Mouse (Mus musculus): Measurements from ENCODE around the gene Synrg. TPM values are rescaled to one million over a fixed set of nuclear protein-coding genes. Genes with fewer than 3 reads are reported as not detected.
A peak's percentile ranks its signal among the peaks of the same experiment; 100 is the strongest.

The Synrg gene
- polyA plus RNA-seq, 1 experiment from 2014 or later, result 29.7 TPM

DNA sequence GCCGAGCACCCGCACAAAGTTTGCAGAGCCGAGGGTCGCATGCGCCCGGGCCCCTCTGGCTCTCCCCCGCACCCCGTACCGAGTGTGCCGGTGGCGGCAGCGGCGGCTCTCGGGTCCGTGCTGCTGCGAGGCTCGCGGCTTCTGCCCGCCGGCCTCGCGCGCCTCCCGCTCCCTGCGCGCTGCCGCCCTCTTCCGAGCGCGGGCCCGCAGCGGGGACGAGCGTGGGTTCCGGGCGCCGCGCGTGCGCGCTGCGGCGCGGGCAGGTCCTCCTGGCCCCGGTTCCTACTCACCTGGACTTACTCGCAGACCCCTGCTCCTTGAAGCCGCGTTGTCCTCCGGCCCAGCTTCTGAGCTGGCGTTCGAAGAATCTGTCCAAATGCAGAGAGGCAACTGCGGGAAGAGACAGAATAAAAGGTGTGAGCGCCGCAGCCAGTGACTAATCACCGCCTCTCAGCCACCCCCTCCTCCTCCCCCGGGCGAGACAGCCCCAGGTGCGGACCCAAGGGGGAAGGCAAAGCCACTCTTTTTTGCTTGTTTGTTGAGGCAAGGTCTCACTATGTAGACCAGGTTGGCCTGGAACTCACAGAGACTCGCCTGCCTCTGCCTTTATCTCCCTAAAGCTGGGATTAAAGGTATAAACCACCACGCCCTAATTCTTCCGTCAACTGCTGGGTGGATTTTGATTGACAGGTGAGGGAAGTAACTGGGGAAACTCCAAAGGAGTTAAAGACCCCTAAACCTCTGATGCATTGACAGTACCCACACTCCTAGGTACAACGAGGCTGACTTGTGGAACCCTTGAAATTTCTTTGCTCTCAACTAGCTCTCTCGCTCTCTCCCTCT is 104.2 kb downstream of the Synrg start:
- Histone ChIP-seq H3K9ac (replicated peaks) (peak overlapping the region; percentile 59), H3K9me3 (no peaks in the 10 kb centered on the region), H3K27ac (replicated peaks) (no peak overlapping the region), H3K4me2 (replicated peaks) (peak overlapping the region; percentile 90), H3K4me3 (peak overlapping the region; percentile 70), H3K4me1 (peaks cover 24% of the 10 kb centered on the region; the same call in 1 of the 2 replicates), H3K27me3 (peaks cover 55% of the 10 kb centered on the region), H3K36me3 (no peaks in the 10 kb centered on the region)
- peak; percentile 62 for ATAC-seq (ENCODE audit: low FRiP score, low read depth)
- WGBS, result 2% methylated on average over 62 of the region's 63 CpGs

DNA sequence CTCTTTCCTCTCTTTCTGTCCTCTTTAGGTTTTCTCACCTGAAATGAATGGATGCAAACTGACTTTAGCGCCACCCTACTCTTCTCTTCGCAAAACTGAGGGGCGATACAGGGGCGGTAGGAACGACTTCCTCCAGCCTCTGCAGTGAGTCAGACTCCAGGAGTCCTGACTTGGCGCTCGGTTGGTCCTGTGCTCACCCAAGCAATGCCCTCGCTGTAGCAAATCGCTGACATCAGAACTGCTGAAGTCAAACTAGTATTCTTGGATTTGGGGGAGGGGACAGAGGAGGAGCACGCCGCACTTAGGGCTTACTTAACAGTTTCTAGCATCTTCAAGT is 104.8 kb downstream of the Synrg start, which contains the start of gene Dusp14:
Dusp14 (minus strand) TSS at position 228 of the 337 bp plus-strand sequence.
- no peaks in the 10 kb centered on the region for H3K36me3 ChIP-seq
- peak within 1 kb of the TSS; percentile 70 for H3K4me3 ChIP-seq
- WGBS, result 17% methylated on average over 11 of the region's 11 CpGs
- peaks cover 24% of the 10 kb centered on the region; the same call in 1 of the 2 replicates for H3K4me1 ChIP-seq
- H3K27me3 ChIP-seq, result peaks cover 55% of the 10 kb centered on the region
- no peak for ATAC-seq (ENCODE audit: low FRiP score, low read depth)
- no peak within 1 kb of the TSS for H3K27ac ChIP-seq (replicated peaks)
- peak within 1 kb of the TSS; percentile 90 for H3K4me2 ChIP-seq (replicated peaks)
- H3K9ac ChIP-seq (replicated peaks), result peak within 1 kb of the TSS; percentile 59
- no peaks in the 10 kb centered on the region for H3K9me3 ChIP-seq

GRCm38 (mm10) chr11:84072904-84073651 is 108.8 kb downstream of the Synrg start:
- ATAC-seq (ENCODE audit: low FRiP score, low read depth), result no peak
- 0 out of 2 replicates have a peak, but pooled peaks cover 6% of the 10 kb centered on the region for H3K4me1 ChIP-seq
- 60% methylated on average over 9 of the region's 9 CpGs for WGBS
- peaks cover 32% of the 10 kb centered on the region for H3K27me3 ChIP-seq
- no peak overlapping the region; the same call in 1 of the 2 replicates for H3K9ac ChIP-seq (replicated peaks)
- H3K4me2 ChIP-seq (replicated peaks), result no peak overlapping the region
- no peak overlapping the region for H3K4me3 ChIP-seq
- no peak overlapping the region for H3K27ac ChIP-seq (replicated peaks)
- no peaks in the 10 kb centered on the region for H3K36me3 ChIP-seq
- H3K9me3 ChIP-seq, result no peaks in the 10 kb centered on the region

- Histone ChIP-seq H3K27ac (replicated peaks) (no peak overlapping the region), H3K9ac (replicated peaks) (no peak overlapping the region), H3K4me2 (replicated peaks) (no peak overlapping the region), H3K4me1 (no peaks in the 10 kb centered on the region), H3K9me3 (no peaks in the 10 kb centered on the region), H3K4me3 (no peak overlapping the region), H3K27me3 (peaks cover 22% of the 10 kb centered on the region), H3K36me3 (peaks cover 9% of the 10 kb centered on the region)
- WGBS, result 85% methylated on average over 7 of the region's 7 CpGs
- ATAC-seq (ENCODE audit: low FRiP score, low read depth), result no peak
These were observed 109.9 kb downstream of the Synrg start for GRCm38 (mm10) chr11:84073816-84074764.

GRCm38 (mm10) chr11:84077008-84077407 is 112.8 kb downstream of the Synrg start:
- H3K4me3 ChIP-seq, result no peak overlapping the region
- no peaks in the 10 kb centered on the region for H3K27me3 ChIP-seq
- no peaks in the 10 kb centered on the region for H3K9me3 ChIP-seq
- 86% methylated on average over 2 of the region's 2 CpGs for WGBS
- H3K4me1 ChIP-seq, result no peaks in the 10 kb centered on the region
- no peak overlapping the region for H3K27ac ChIP-seq (replicated peaks)
- H3K36me3 ChIP-seq, result peaks cover 21% of the 10 kb centered on the region
- no peak for ATAC-seq (ENCODE audit: low FRiP score, low read depth)
- no peak overlapping the region for H3K9ac ChIP-seq (replicated peaks)
- no peak overlapping the region for H3K4me2 ChIP-seq (replicated peaks)

GRCm38 (mm10) chr11:84078601-84079000 is 114.4 kb downstream of the Synrg start:
- no peaks in the 10 kb centered on the region for H3K9me3 ChIP-seq
- no peaks in the 10 kb centered on the region for H3K4me1 ChIP-seq
- no peaks in the 10 kb centered on the region for H3K27me3 ChIP-seq
- H3K27ac ChIP-seq (replicated peaks), result no peak overlapping the region
- ATAC-seq (ENCODE audit: low FRiP score, low read depth), result no peak
- H3K36me3 ChIP-seq, result peaks cover 26% of the 10 kb centered on the region
- no peak overlapping the region for H3K9ac ChIP-seq (replicated peaks)
- no peak overlapping the region for H3K4me2 ChIP-seq (replicated peaks)
- no peak overlapping the region for H3K4me3 ChIP-seq
- 94% methylated on average over 9 of the region's 9 CpGs for WGBS

DNA sequence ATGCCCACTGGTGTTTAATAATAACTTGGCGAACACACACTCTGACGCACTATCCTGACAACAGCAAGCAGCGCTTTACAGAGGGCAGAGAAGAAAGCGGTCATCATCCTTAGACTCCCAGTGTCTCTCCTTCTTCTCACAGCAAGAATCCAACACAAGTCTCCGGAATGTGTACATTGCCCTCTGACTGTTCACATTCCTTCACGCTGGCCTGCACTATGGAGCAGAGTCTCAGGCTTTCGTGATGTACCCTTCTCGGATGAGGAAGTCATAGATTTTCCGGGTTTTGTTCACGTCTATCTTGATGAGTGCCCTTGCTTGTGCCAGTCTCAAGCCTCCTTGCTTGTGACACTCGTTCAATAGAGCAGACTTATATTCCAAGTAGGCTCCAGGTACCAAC is 115.1 kb downstream of the Synrg start:
- no peak for ATAC-seq (ENCODE audit: low FRiP score, low read depth)
- peaks cover 26% of the 10 kb centered on the region for H3K36me3 ChIP-seq
- 92% methylated on average over 11 of the region's 11 CpGs for WGBS

DNA sequence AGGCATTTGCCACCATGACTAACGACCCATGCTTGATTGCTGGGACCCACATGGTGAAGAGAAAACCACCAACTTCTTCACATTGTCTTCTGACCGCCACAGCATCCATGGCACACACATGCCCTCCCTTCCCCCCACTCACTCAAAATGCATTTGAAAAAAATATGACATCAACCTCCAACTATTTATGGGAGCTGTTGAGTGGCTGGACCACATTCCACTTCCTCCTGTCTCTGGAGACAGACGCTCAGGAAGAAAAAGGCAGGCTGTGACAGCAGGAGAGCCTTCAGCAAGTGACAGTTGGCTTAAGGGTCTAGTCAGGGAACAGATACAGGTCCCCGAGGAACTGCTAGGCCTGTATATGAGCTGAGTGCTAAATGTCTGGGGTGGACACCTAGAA is 115.7 kb downstream of the Synrg start:
- H3K9ac ChIP-seq (replicated peaks), result no peak overlapping the region
- H3K27me3 ChIP-seq, result no peaks in the 10 kb centered on the region
- 89% methylated on average over 4 of the region's 4 CpGs for WGBS
- H3K4me3 ChIP-seq, result no peak overlapping the region
- no peaks in the 10 kb centered on the region for H3K4me1 ChIP-seq
- no peak overlapping the region for H3K27ac ChIP-seq (replicated peaks)
- H3K9me3 ChIP-seq, result no peaks in the 10 kb centered on the region
- H3K4me2 ChIP-seq (replicated peaks), result no peak overlapping the region
- peaks cover 26% of the 10 kb centered on the region for H3K36me3 ChIP-seq
- no peak for ATAC-seq (ENCODE audit: low FRiP score, low read depth)

More for the DNA sequence above, 115.1 kb downstream of the Synrg start:
- H3K4me1 ChIP-seq, result no peaks in the 10 kb centered on the region
- H3K9me3 ChIP-seq, result no peaks in the 10 kb centered on the region
- H3K4me3 ChIP-seq, result no peak overlapping the region
- H3K4me2 ChIP-seq (replicated peaks), result no peak overlapping the region
- H3K27ac ChIP-seq (replicated peaks), result no peak overlapping the region
- H3K9ac ChIP-seq (replicated peaks), result no peak overlapping the region
- H3K27me3 ChIP-seq, result no peaks in the 10 kb centered on the region

DNA sequence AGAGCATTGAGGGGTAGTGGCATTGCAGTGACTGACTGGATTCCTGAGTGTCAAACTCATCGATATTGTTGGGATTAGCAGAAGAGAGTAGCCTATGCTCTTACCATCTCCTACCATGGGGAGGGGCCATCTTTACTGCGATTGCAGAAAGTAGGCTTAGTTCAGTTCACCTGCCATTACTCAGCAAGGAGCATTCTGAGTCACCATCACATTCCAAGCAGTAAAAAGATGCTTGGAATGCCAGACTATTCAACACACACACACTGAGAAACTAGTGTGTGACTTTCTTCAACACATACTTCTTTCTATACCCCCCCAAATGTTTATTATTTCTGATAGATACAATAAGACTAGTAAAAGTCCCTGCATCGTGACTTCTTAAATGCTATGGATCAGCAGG is 116.1 kb downstream of the Synrg start:
- ATAC-seq (ENCODE audit: low FRiP score, low read depth), result no peak
- WGBS, result 94% methylated on average over 3 of the region's 3 CpGs
- Histone ChIP-seq H3K9me3 (no peaks in the 10 kb centered on the region), H3K27me3 (no peaks in the 10 kb centered on the region), H3K4me3 (no peak overlapping the region), H3K9ac (replicated peaks) (no peak overlapping the region), H3K27ac (replicated peaks) (no peak overlapping the region), H3K4me1 (no peaks in the 10 kb centered on the region), H3K36me3 (peaks cover 26% of the 10 kb centered on the region), H3K4me2 (replicated peaks) (no peak overlapping the region)

DNA sequence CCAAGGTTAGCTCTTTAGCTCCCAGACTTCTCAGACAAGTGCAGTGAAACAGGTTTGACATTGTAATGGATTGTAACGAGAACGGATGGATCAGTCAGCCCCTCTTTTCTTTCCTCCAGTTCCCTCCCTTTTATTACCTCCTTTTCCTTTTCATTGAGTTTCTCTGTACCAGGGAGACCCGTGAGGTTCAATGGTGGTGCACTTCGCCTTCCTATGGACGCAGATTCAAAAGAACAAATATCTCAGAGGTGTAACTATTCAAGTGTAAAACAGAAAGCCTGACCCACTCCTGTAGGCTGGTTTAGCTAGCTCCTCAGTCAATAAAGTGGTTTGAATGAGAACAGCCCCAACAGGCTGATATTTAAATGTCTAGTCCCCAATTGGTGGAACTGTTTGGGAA is 117.7 kb downstream of the Synrg start:
- Histone ChIP-seq H3K9ac (replicated peaks) (no peak overlapping the region), H3K4me3 (no peak overlapping the region), H3K4me1 (no peaks in the 10 kb centered on the region), H3K27ac (replicated peaks) (no peak overlapping the region), H3K27me3 (no peaks in the 10 kb centered on the region), H3K9me3 (no peaks in the 10 kb centered on the region), H3K4me2 (replicated peaks) (no peak overlapping the region), H3K36me3 (peaks cover 34% of the 10 kb centered on the region)
- no peak for ATAC-seq (ENCODE audit: low FRiP score, low read depth)
- WGBS, result 93% methylated on average over 5 of the region's 5 CpGs

DNA sequence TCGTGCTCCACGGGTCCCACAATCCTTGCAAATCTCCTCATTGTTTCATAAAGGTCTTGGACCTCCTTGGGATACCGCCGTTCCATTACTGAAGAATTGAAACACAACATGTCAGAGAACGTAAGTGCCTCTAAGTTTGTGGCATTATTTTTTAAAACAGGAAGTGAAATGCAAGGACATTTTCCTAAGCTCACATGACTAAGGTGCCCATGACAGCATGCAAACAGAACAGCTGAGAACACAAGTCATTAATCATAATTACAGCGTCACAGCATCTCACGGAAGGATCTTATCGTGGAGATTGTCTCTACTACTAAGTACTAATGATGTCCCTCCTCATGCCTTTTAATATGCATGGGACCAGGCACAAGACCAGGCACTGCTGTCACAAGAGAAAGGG is 126.3 kb downstream of the Synrg start:
- no peak overlapping the region for H3K9ac ChIP-seq (replicated peaks)
- no peak overlapping the region for H3K27ac ChIP-seq (replicated peaks)
- H3K4me2 ChIP-seq (replicated peaks), result no peak overlapping the region
- no peak for ATAC-seq (ENCODE audit: low FRiP score, low read depth)
- no peaks in the 10 kb centered on the region for H3K9me3 ChIP-seq
- no peaks in the 10 kb centered on the region for H3K4me1 ChIP-seq
- H3K36me3 ChIP-seq, result peaks cover 58% of the 10 kb centered on the region
- 93% methylated on average over 8 of the region's 8 CpGs for WGBS
- H3K27me3 ChIP-seq, result no peaks in the 10 kb centered on the region
- no peak overlapping the region for H3K4me3 ChIP-seq
